Mouse (Mus musculus) lung, postnatal 0 days (tissue): Measurements from ENCODE around the gene Nme9. TPM values are rescaled to one million over a fixed set of nuclear protein-coding genes. Genes with fewer than 3 reads are reported as not detected.

Experiments used
- ATAC-seq: fragments of 200-750 bp; cut with Nextera tagmentation; 2 replicates; pipeline ENCODE4 v1.8.0; 2017; ENCODE audit warnings: moderate library complexity
- DNase-seq: peaks from one replicate; pipeline ENCODE4 v3.0.0-alpha.2; 2016; ENCODE audit warnings: low spot score
- H3K27ac ChIP-seq: fragments of 300-500 bp; sonication (generic); 2 replicates; pipeline ENCODE4 v1.5.1; 2014; ENCODE audit warnings: antibody characterized with exemption, mild to moderate bottlenecking, low read length, mixed read lengths
- H3K27me3 ChIP-seq: fragments of 300-500 bp; sonication (generic); replicated peaks from 2 replicates; pipeline ENCODE4 v1.6.1; 2014; ENCODE audit warnings: low read length, mixed read lengths; ENCODE audit not compliant: insufficient read depth
- H3K36me3 ChIP-seq: fragments of 300-500 bp; sonication (generic); 2 replicates; pipeline ENCODE4 v1.6.1; 2014; ENCODE audit warnings: low read length, mixed read lengths; ENCODE audit not compliant: insufficient read depth
- H3K4me1 ChIP-seq: fragments of 300-500 bp; sonication (generic); 2 replicates; pipeline ENCODE4 v1.6.1; 2014; ENCODE audit warnings: antibody characterized with exemption, low read depth, low read length, mixed read lengths; ENCODE audit not compliant: insufficient read depth
- H3K4me2 ChIP-seq: fragments of 300-500 bp; sonication (generic); replicated peaks from 2 replicates; pipeline ENCODE4 v1.6.1; 2014; ENCODE audit warnings: low read depth, mild to moderate bottlenecking, low read length, moderate library complexity, mixed read lengths
- H3K4me3 ChIP-seq: fragments of 300-500 bp; sonication (generic); 2 replicates; pipeline ENCODE4 v1.5.1; 2014; ENCODE audit warnings: low read depth, low read length
- H3K9ac ChIP-seq: fragments of 300-500 bp; sonication (generic); replicated peaks from 2 replicates; pipeline ENCODE4 v1.6.1; 2014; ENCODE audit warnings: low read depth, mild to moderate bottlenecking
- H3K9me3 ChIP-seq: fragments of 300-500 bp; sonication (generic); 2 replicates; pipeline ENCODE4 v1.6.1; 2016; ENCODE audit warnings: low read length, mixed read lengths
- CTCF ChIP-seq: IDR thresholded peaks from 2 replicates; pipeline ENCODE4 v1.5.1; 2016; ENCODE audit warnings: antibody characterized with exemption, mild to moderate bottlenecking
- EP300 ChIP-seq: IDR thresholded peaks from 2 replicates; pipeline ENCODE4 v1.6.1; 2016; ENCODE audit warnings: antibody characterized with exemption, mild to moderate bottlenecking, control low read depth
- WGBS: fragments of 180-500 bp; shearing (Covaris S2); extraction: QIAGEN DNeasy Blood & Tissue Kit; methylation state at CpG from one replicate; pipeline ENCODE4 v1.1.7; 2014; 5-methylcytosine and 5-hydroxymethylcytosine counted together
- polyA plus RNA-seq: library from polyadenylated mRNA; unstranded; fragments of >200 nt; fragmentation: Nextera tagmentation; extraction: Ambion mirVana; gene quantifications from 2 replicates; pipeline ENCODE4 v1.2.1, GENCODE M21; 2015

The Nme9 gene
- polyA plus RNA-seq, 1 experiment from 2014 or later: 17.1 TPM

DNA sequence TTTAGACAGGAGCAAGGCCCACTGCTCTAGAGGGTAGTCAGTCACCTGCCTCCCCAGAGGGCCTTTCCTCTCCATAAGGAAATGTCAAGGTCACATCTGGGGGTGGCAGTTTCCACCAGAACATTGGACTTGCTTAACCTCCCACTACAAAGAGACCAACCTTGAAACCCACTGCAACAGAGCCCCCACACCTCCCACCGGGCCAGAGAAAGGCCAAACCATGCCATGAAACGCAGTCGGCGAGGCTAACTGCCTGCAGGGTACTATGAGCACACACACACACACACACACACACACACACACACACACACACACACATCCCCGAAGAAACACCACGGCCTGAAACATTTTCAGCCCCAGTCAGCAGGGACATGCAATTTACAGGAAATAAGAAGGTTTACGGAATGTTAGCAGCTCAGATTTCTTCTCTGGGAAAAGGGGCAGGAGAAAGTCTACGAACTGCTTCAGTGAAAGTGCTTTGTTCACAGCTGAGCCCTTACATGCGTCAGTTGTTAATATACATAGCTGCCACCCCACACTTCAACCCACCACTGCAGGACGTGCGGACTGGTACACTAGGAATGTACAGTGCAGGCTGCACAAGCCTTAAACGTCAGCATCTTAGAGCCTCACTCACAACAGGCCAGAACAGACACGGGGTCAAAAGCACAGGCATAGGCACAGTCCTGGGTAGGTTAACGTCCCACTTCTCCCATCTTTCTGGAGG lies 16.2 kb upstream of the Nme9 start:
- DNase-seq: peak; percentile 67
- H3K9ac ChIP-seq: 0 out of 2 replicates have a peak overlapping the region, but pooled peaks have one; percentile 76

DNA sequence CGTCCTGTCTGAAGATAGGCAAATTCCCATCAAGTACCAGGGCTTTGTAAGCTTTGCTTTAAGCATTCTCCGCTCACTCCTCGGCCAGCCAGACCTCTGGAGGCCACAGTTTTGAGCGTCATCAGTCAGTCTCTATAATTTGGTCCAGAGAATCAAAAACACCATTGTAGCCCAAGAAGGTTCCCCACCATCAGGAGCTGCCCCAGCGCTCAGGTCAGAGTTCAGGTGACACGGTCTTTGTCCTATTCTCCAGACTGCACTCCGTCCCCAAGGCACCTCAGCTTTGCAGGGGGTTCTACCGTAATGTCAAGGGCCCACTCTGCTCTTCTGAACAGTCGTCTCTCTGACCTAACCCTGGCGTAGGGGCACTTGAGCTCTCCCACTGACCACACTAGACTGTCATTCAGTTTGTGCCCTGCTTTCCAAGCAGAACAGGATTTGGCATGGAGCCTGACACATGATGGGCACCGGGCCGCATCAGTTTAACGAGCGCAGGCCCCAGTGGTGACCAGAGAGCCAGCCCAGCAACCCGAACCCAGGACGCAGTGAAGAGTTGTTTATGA lies 15.6 kb upstream of the Nme9 start:
- DNase-seq: peak; percentile 40

More for the DNA sequence above, 16.2 kb upstream of the Nme9 start:
- H3K27ac ChIP-seq: peak overlapping the region; percentile 90
- peak overlapping the region; percentile 66 for H3K4me2 ChIP-seq
- H3K4me3 ChIP-seq: peak overlapping the region; percentile 74
- H3K27me3 ChIP-seq: no peaks in the 10 kb centered on the region
- no peaks in the 10 kb centered on the region for H3K9me3 ChIP-seq
- no peak for TF ChIP-seq CTCF
- TF ChIP-seq EP300: no peak
- peaks cover 8% of the 10 kb centered on the region; the same call in 1 of the 2 replicates for H3K4me1 ChIP-seq
- H3K36me3 ChIP-seq: no peaks in the 10 kb centered on the region
- WGBS: 28% methylated on average over 14 of the region's 14 CpGs
- ATAC-seq: peak; percentile 79

DNA sequence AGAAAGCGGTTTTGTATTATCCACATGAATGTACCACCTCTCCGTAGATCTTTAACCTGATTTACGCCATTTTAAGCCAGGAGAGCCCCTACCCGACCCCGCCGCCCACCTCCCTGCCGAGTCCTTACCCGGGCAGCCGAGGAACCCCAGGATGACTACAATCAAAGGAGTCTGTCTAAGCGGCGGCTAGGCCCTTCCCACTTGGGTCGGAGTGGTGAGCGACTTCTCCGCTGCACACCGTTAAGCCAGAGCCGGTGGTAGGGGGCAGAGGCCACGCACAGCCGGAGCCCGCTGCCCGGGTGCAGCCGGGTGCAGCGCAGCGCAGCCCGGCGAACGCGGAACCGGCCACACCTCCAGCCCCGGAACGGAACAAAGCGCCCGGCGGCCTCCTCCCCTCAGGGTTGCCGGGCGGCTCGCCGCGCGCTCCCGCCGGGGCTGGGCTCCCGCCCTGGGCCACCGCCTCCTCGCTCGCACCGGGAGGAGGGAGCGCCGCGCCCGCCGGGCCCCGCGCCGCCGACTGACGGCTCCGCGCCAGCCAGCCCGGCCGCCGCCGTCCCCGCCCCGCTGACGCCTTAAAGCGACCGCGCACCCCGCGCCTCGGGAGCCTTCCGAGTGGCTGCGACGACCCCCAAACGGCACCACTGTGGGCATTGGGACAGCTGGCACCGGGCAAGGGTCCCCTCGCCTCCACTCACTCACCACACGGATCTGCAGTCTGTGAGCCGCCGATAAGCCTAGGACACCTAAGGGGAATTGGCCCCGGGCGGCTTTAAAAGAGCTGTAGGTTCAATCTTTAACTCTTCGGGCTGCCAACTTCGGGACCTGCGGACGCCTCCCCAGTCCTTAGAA lies 14.9 kb upstream of the Nme9 start:
- WGBS: under 1% methylated on average over 66 of the region's 86 CpGs
- DNase-seq (peak; percentile 83), ATAC-seq (peak; percentile 87)
- Histone ChIP-seq H3K27me3 (no peaks in the 10 kb centered on the region), H3K27ac (peak overlapping the region; percentile 90), H3K4me2 (peak overlapping the region; percentile 66), H3K9ac (peak overlapping the region; percentile 76), H3K4me1 (peaks cover 8% of the 10 kb centered on the region; the same call in 1 of the 2 replicates), H3K36me3 (no peaks in the 10 kb centered on the region), H3K9me3 (no peaks in the 10 kb centered on the region), H3K4me3 (peak overlapping the region; percentile 74)
- TF ChIP-seq CTCF (no peak), EP300 (no peak)

More for the DNA sequence above, 15.6 kb upstream of the Nme9 start:
- H3K9ac ChIP-seq: peak overlapping the region; percentile 76
- no peaks in the 10 kb centered on the region for H3K36me3 ChIP-seq
- H3K27me3 ChIP-seq: no peaks in the 10 kb centered on the region
- H3K9me3 ChIP-seq: no peaks in the 10 kb centered on the region
- peaks cover 8% of the 10 kb centered on the region; the same call in 1 of the 2 replicates for H3K4me1 ChIP-seq
- H3K27ac ChIP-seq: peak overlapping the region; percentile 90
- TF ChIP-seq EP300 (no peak), CTCF (no peak)
- peak overlapping the region; percentile 66 for H3K4me2 ChIP-seq
- peak; percentile 44 for ATAC-seq
- peak overlapping the region; percentile 74 for H3K4me3 ChIP-seq
- 19% methylated on average over 16 of the region's 16 CpGs for WGBS

DNA sequence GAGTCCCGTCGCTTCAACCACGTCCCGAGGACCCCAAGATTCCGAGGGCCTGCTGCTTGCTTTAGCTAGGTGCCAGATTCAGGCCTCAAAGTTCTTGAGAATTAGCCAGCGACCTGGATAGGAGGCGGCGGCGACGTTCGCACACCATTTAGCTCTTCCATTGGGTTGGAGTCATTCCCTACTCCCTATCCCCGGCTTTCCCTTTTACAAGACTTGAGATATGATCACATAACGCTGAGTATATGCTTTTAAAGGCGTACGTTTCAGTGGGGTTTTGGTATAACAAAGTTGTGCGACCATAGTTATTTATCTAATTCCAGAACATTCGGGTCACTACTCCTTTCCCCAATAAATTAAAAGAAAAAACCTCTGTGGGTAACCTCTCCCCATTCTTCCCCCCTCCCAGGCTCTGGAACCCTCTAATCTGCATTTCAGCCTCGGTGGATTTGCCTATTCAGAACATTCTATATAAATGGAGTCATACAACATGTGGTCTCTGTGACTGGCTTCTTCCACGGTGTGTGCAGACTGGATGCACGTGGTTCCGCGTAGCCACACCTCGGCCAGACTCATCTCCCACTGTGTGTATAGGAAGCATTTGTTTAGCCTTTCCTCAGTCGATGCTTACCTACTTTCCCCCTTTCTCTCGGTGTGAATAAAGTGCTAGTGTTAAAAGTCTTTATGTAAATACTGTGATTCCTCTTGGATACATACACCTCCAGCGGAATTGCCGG lies 14.1 kb upstream of the Nme9 start, which contains the start of gene Mras:
Gene Mras, minus strand, starts transcription at position 351 of the 734 bp plus-strand sequence.
- ATAC-seq (peak; percentile 6), DNase-seq (peak; percentile 49)
- H3K9me3 ChIP-seq: no peaks in the 10 kb centered on the region
- 10% methylated on average over 27 of the region's 27 CpGs for WGBS
- TF ChIP-seq EP300 (no peak), CTCF (no peak)
- no peaks in the 10 kb centered on the region for H3K27me3 ChIP-seq
- peak within 1 kb of the TSS; percentile 66 for H3K4me2 ChIP-seq
- no peaks in the 10 kb centered on the region for H3K36me3 ChIP-seq
- H3K9ac ChIP-seq: peak within 1 kb of the TSS; percentile 76
- H3K4me1 ChIP-seq: peaks cover 8% of the 10 kb centered on the region; the same call in 1 of the 2 replicates
- H3K27ac ChIP-seq: peak within 1 kb of the TSS; percentile 90
- H3K4me3 ChIP-seq: peak within 1 kb of the TSS; percentile 74

DNA sequence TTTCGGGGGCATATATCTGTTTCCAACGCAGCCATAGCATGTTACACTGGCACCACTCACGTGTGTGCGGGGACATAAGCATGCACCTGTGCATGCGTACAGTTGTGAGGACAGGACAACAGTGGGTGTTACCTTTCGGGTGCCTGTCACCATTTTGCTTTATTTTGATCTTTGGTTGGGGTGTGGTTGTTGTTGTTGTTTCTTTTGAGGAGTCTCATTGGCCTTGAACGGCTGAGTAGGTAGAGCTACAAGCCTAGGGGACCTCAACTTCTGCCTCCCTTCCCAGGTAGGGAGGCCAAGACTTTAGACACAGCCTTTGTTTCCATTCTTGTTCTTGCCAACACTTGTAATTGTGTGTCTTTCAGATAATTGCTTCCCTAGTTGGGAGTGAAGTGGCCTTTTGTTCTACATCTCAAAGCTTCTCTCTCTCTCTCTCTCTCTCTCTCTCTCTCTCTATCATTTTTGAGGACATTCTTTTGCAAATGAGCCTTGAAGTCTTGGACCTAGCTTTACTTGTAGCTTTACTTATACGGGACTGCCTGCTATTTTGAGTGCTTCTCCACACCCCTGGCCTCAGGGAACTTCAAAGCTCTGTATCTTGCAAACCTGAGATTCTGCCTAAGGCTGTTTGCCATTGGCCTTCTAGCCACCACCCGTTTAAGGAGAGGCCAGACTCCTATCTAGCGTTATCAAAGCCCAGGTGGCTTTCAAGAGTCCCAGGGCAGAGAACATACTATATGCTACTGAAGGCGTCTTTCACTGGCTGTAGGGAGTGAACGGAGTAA lies 13.3 kb upstream of the Nme9 start:
- Histone ChIP-seq H3K4me2 (0 out of 2 replicates have a peak overlapping the region, but pooled peaks have one; percentile 66), H3K36me3 (no peaks in the 10 kb centered on the region), H3K4me3 (no peak overlapping the region), H3K27ac (no peak overlapping the region), H3K27me3 (no peaks in the 10 kb centered on the region), H3K4me1 (peaks cover 8% of the 10 kb centered on the region; the same call in 1 of the 2 replicates), H3K9me3 (no peaks in the 10 kb centered on the region), H3K9ac (no peak overlapping the region)
- DNase-seq (no peak), ATAC-seq (no peak)
- 67% methylated on average over 12 of the region's 12 CpGs for WGBS
- no peak for TF ChIP-seq CTCF
- TF ChIP-seq EP300: no peak
